ENCODE assay signal across 8 mouse cellular contexts in genomic region chr16:22009099-22009584, GRCm38 (mm10). TPM values are rescaled to one million over a fixed set of nuclear protein-coding genes. Genes with fewer than 3 reads are reported as not detected.
DNase-seq lines count a peak whose midpoint lies in the region; ATAC-seq lines count a peak whose summit lies in the region.

TSS of gene Senp2 (plus strand) at chr16:22009484.

- peaks cover 18% of the 10 kb centered on the region for H3K4me1 ChIP-seq in hindbrain, embryonic 15.5 days (replicated peaks)

- peak within 1 kb of the TSS; percentile 69 for H3K4me2 ChIP-seq in hindbrain, embryonic 15.5 days

- peak within 1 kb of the TSS; percentile 88 for H3K27ac ChIP-seq in hindbrain, embryonic 15.5 days (replicated peaks)

- peak within 1 kb of the TSS; percentile 96 for H3K9ac ChIP-seq in hindbrain, embryonic 15.5 days

- under 1% methylated on average over 45 of the region's 45 CpGs for WGBS in hindbrain, embryonic 15.5 days

- no peaks in the 10 kb centered on the region for H3K36me3 ChIP-seq in hindbrain, embryonic 15.5 days

- peak; percentile 100 for DNase-seq in T-cell, adult 2 months (ENCODE audit: low spot score)
- DNase-seq in cerebellum, postnatal 36 days: peak; percentile 100
- DNase-seq in frontal cortex, postnatal 36 days (ENCODE audit: low spot score in 2 of 2): peak; percentile 100
- peak; percentile 100 for DNase-seq in left cerebral cortex, adult 11 months (ENCODE audit: low spot score)
- peak; percentile 100 for DNase-seq in lung, postnatal 4 days
- peak; percentile 100 for DNase-seq in retina, postnatal 7 days (ENCODE audit: low read depth, low spot score)
- peak; percentile 96 for DNase-seq in urinary bladder, adult 2 months (ENCODE audit: low spot score)

- H3K4me3 ChIP-seq in hindbrain, embryonic 15.5 days: peak within 1 kb of the TSS; percentile 100

- ATAC-seq in hindbrain, embryonic 15.5 days (ENCODE audit: low FRiP score, low read depth): peak; percentile 99

- no peaks in the 10 kb centered on the region for H3K27me3 ChIP-seq in hindbrain, embryonic 15.5 days

- no peaks in the 10 kb centered on the region for H3K9me3 ChIP-seq in hindbrain, embryonic 15.5 days

RNA-seq across cellular contexts. Expression of gene Senp2, which starts in this region (rescaled TPM):
- polyA plus RNA-seq in hindbrain, embryonic 15.5 days (2015; fragmentation: Nextera tagmentation; extraction: Ambion mirVana): 47.2 and 48.2 TPM in 2 replicates
- polyA plus RNA-seq in urinary bladder, adult 2 months (2012; rRNA removed): 36.8 and 37.0 TPM in 2 replicates

Comparison
In these comparisons a context has a peak if more than half of its experiments do, and no peak if none do; other contexts are left out.
1. Peak in every context shown above with its lines: DNase-seq, ATAC-seq, H3K4me3 ChIP-seq and H3K27ac ChIP-seq.